Mouse (Mus musculus): ENCODE results near the gene Kifc3. TPM values are rescaled to one million over a fixed set of nuclear protein-coding genes. Genes with fewer than 3 reads are reported as not detected.

The Kifc3 gene
- total and polyA plus RNA-seq, 3 experiments: 10.6 to 19.1 TPM; not detected in 1

DNA sequence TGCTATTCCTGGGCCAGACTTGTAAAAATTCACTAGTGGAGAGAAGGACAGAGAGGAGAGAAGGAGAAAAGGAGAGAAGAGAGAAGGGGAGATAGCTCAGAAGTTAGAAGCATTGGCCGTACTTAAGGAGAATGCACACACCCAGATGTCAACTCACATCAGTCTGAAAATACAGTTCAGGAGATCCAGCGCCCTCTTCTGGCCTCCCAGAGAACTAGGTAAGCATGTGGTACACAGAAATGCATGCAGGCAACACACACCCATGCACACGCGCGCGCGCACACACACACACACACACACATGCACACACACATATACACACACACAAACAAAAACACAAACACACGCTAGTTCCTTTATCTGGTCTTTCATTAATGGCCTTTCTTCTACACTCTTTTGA is 17.0 kb upstream of the Kifc3 start:
- peak; percentile 21 for DNase-seq (ENCODE audit: low read depth, low spot score)
- no peaks in the 10 kb centered on the region for H3K9me3 ChIP-seq (replicated peaks; ENCODE audit: insufficient read depth, low read length)
- H3K9ac ChIP-seq (ENCODE audit: control insufficient read depth, low read depth, low read length, poor library complexity, severe bottlenecking): no peak overlapping the region

DNA sequence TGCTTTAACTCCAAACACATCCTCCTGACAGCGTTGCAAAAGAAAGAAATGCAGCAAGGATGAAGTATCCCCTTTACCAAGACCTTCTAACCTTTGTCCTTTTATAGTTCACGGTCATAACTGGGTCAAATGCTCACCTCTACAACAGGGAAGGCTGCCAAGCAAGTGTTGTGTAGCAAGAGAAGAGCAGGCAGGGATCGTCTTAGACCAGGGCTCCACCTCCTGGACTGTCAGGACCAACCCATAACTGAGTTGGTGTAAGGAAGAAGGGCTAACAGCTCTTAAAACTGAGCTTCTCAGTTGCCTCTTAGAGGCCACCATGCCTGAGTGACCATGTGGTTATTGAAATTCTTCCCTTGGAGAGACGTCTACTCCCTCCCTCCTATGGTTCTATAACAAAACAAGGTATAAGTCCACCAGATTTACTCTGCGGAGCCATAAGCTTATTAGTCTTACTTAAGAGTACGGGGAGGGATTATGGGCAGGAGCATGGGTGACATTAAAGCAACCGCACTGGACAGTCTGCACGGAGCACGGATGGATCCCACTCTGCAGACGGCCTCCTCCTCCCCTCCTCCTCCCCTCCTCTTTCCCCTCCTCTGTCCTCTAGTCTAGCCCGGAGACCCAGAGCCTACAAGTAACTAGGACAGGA is 13.2 kb upstream of the Kifc3 start:
- Histone ChIP-seq H3K27me3 (ENCODE audit: control insufficient read depth in 1 of 2, insufficient read depth in 2 of 2, low read length in 2 of 2) (no peaks in the 10 kb centered on the region; a peak in 3 of 4 replicates), H3K4me1 (ENCODE audit: control insufficient read depth in 1 of 2, insufficient read depth in 2 of 2, low read length in 2 of 2) (no peaks in the 10 kb centered on the region), H3K79me2 (ENCODE audit: control insufficient read depth, insufficient read depth, low read length, poor library complexity) (no peaks in the 10 kb centered on the region), H3K4me3 (ENCODE audit: control insufficient read depth in 1 of 2, insufficient read depth in 1 of 2, low read depth in 2 of 2, low read length in 2 of 2) (no peak overlapping the region), H3K9ac (ENCODE audit: control insufficient read depth, low read depth, low read length, poor library complexity, severe bottlenecking) (no peak overlapping the region), H3K36me3 (ENCODE audit: control insufficient read depth in 1 of 2, insufficient read depth in 2 of 2, low read length in 2 of 2) (no peaks in the 10 kb centered on the region), H3K27ac (ENCODE audit: control insufficient read depth, low read depth, low read length) (no peak overlapping the region), H3K9me3 (replicated peaks; ENCODE audit: insufficient read depth, low read length) (no peaks in the 10 kb centered on the region)
- TF ChIP-seq NELFE (IDR thresholded peaks at IDR 0.05; ENCODE audit: low read depth, low read length) (no peak), JUND (IDR thresholded peaks at IDR 0.05; ENCODE audit: low read depth, low read length) (no peak), BHLHE40 (IDR thresholded peaks at IDR 0.05; ENCODE audit: borderline replicate concordance, low read depth, low read length) (no peak), MAFK (IDR thresholded peaks at IDR 0.05; ENCODE audit: borderline replicate concordance, low read depth, low read length) (no peak), E2F4 (IDR thresholded peaks at IDR 0.05; ENCODE audit: borderline replicate concordance, low read depth, low read length) (no peak), ZC3H11A (IDR thresholded peaks at IDR 0.05; ENCODE audit: low read depth, low read length) (no peak), SIN3A (IDR thresholded peaks at IDR 0.05; ENCODE audit: low read length) (no peak), MAZ (IDR thresholded peaks at IDR 0.05; ENCODE audit: low read depth, low read length) (no peak), RAD21 (IDR thresholded peaks at IDR 0.05; ENCODE audit: low read depth, low read length) (no peak), KAT2A (conservative IDR thresholded peaks at IDR 0.05; ENCODE audit: low read depth, low read length) (no peak), POLR2A (IDR thresholded peaks at IDR 0.05; ENCODE audit: control insufficient read depth in 1 of 2, insufficient read depth in 1 of 2, low read depth in 1 of 2, low read length in 2 of 2, poor library complexity in 1 of 2) (no peak)
- no peak for DNase-seq (ENCODE audit: low read depth, low spot score)

More for the DNA sequence above, 17.0 kb upstream of the Kifc3 start:
- Histone ChIP-seq H3K4me3 (ENCODE audit: control insufficient read depth in 1 of 2, insufficient read depth in 1 of 2, low read depth in 2 of 2, low read length in 2 of 2) (no peak overlapping the region), H3K27me3 (ENCODE audit: control insufficient read depth in 1 of 2, insufficient read depth in 2 of 2, low read length in 2 of 2) (no peaks in the 10 kb centered on the region; a peak in 1 of 4 replicates), H3K27ac (ENCODE audit: control insufficient read depth, low read depth, low read length) (no peak overlapping the region), H3K36me3 (ENCODE audit: control insufficient read depth in 1 of 2, insufficient read depth in 2 of 2, low read length in 2 of 2) (peaks cover 0 to 13% of the 10 kb centered on the region in 2 experiments; a peak in 2 of 4 replicates), H3K79me2 (ENCODE audit: control insufficient read depth, insufficient read depth, low read length, poor library complexity) (no peaks in the 10 kb centered on the region), H3K4me1 (ENCODE audit: control insufficient read depth in 1 of 2, insufficient read depth in 2 of 2, low read length in 2 of 2) (peaks cover 5 to 17% of the 10 kb centered on the region in 2 experiments; a peak in 3 of 4 replicates)
- no peak for TF ChIP-seq MAX (IDR thresholded peaks at IDR 0.05; ENCODE audit: low read length)
- TF ChIP-seq CTCF (IDR thresholded peaks at IDR 0.05 in 2 of 3, conservative IDR thresholded peaks at IDR 0.05 in 1 of 3; ENCODE audit: control insufficient read depth in 1 of 3, insufficient read depth in 1 of 3, low read depth in 2 of 3, low read length in 3 of 3, poor library complexity in 1 of 3, severe bottlenecking in 1 of 3): peak; percentile 37 to 40 (median 39); a peak in 5 of 6 replicates

DNA sequence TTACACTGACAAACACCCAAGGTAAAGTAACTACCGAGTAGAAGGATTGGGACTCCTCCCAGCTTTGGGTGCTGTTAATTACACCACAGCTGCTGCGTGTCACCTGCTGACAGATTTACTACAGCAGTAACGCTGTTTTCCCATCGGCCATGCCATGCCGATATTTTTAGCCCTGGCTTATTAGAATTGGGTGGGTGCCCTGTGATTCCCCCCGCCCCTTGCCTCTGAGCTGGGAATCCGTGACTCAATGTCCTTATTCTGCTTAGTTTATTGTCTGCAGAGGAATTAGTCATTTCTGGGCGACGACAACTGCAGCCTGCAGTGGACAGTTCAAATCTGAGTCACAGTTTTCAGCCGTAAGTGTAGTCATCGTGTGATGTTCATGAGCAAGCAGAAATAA is 7.3 kb upstream of the Kifc3 start:
- no peak overlapping the region for H3K9ac ChIP-seq (ENCODE audit: control insufficient read depth, low read depth, low read length, poor library complexity, severe bottlenecking)
- peaks cover 0 to 2% of the 10 kb centered on the region in 2 experiments; a peak in 3 of 4 replicates for H3K27me3 ChIP-seq (ENCODE audit: control insufficient read depth in 1 of 2, insufficient read depth in 2 of 2, low read length in 2 of 2)
- H3K79me2 ChIP-seq (ENCODE audit: control insufficient read depth, insufficient read depth, low read length, poor library complexity): no peaks in the 10 kb centered on the region
- H3K27ac ChIP-seq (ENCODE audit: control insufficient read depth, low read depth, low read length): no peak overlapping the region
- no peak overlapping the region for H3K4me3 ChIP-seq (ENCODE audit: control insufficient read depth in 1 of 2, insufficient read depth in 1 of 2, low read depth in 2 of 2, low read length in 2 of 2)
- H3K9me3 ChIP-seq (replicated peaks; ENCODE audit: insufficient read depth, low read length): no peaks in the 10 kb centered on the region
- H3K36me3 ChIP-seq (ENCODE audit: control insufficient read depth in 1 of 2, insufficient read depth in 2 of 2, low read length in 2 of 2): no peaks in the 10 kb centered on the region
- TF ChIP-seq TAL1 (IDR thresholded peaks at IDR 0.05; ENCODE audit: low read length) (no peak), EP300 (IDR thresholded peaks at IDR 0.05; ENCODE audit: low read depth in 1 of 2, low read length in 2 of 2) (no peak), E2F4 (IDR thresholded peaks at IDR 0.05; ENCODE audit: borderline replicate concordance, low read depth, low read length) (no peak), RCOR1 (IDR thresholded peaks at IDR 0.05; ENCODE audit: low read depth, low read length) (no peak), HCFC1 (IDR thresholded peaks at IDR 0.05; ENCODE audit: low read depth, low read length) (no peak), CHD1 (IDR thresholded peaks at IDR 0.05; ENCODE audit: low read depth, low read length) (no peak), GABPA (IDR thresholded peaks at IDR 0.05; ENCODE audit: low read depth, low read length) (no peak), SIN3A (IDR thresholded peaks at IDR 0.05; ENCODE audit: low read length) (no peak), ETS1 (IDR thresholded peaks at IDR 0.05; ENCODE audit: low read depth, low read length) (no peak), TBP (IDR thresholded peaks at IDR 0.05; ENCODE audit: low read depth, low read length) (no peak), USF2 (IDR thresholded peaks at IDR 0.05; ENCODE audit: borderline replicate concordance in 1 of 2, insufficient read depth in 1 of 2, low read depth in 1 of 2, low read length in 2 of 2) (no peak), CHD2 (IDR thresholded peaks at IDR 0.05; ENCODE audit: low read length) (no peak), KAT2A (conservative IDR thresholded peaks at IDR 0.05; ENCODE audit: low read depth, low read length) (no peak), MAZ (IDR thresholded peaks at IDR 0.05; ENCODE audit: low read depth, low read length) (no peak), RAD21 (IDR thresholded peaks at IDR 0.05; ENCODE audit: low read depth, low read length) (no peak), ZNF384 (IDR thresholded peaks at IDR 0.05; ENCODE audit: low read depth, low read length) (no peak)
- DNase-seq (ENCODE audit: low read depth, low spot score): no peak
- H3K4me1 ChIP-seq (ENCODE audit: control insufficient read depth in 1 of 2, insufficient read depth in 2 of 2, low read length in 2 of 2): no peaks in the 10 kb centered on the region

All from MEL (cell line).